Mouse (Mus musculus) intestine, embryonic 14.5 days (tissue): ENCODE results near the gene AI481877. TPM values are rescaled to one million over a fixed set of nuclear protein-coding genes. Genes with fewer than 3 reads are reported as not detected.
A peak's percentile ranks its signal among the peaks of the same experiment; 100 is the strongest.

Source experiments
- ATAC-seq: fragments of 200-750 bp; cut with Nextera tagmentation; replicated peaks from 2 replicates; pipeline ENCODE4 v1.8.0; 2017; ENCODE audit warnings: low read depth, moderate number of reproducible peaks, moderate TSS enrichment, moderate library complexity; ENCODE audit not compliant: low FRiP score, low TSS enrichment
- DNase-seq: peaks from one replicate; pipeline ENCODE4 v3.0.0-alpha.2; 2018; ENCODE audit warnings: low spot score
- H3K27ac ChIP-seq: fragments of 300-500 bp; sonication (generic); 2 replicates; pipeline ENCODE4 v1.5.1; 2014; ENCODE audit warnings: low read depth, mild to moderate bottlenecking, control low read depth
- H3K27me3 ChIP-seq: fragments of 300-500 bp; sonication (generic); replicated peaks from 2 replicates; pipeline ENCODE4 v1.6.1; 2014; ENCODE audit warnings: low read length, control low read depth; ENCODE audit not compliant: control insufficient read depth, insufficient read depth
- H3K36me3 ChIP-seq: fragments of 300-500 bp; sonication (generic); 2 replicates; pipeline ENCODE4 v1.6.1; 2014; ENCODE audit warnings: low read length, control low read depth; ENCODE audit not compliant: control insufficient read depth, insufficient read depth
- H3K4me1 ChIP-seq: fragments of 300-500 bp; sonication (generic); replicated peaks from 2 replicates; pipeline ENCODE4 v1.6.1; 2014; ENCODE audit warnings: low read length, control low read depth, mixed read lengths; ENCODE audit not compliant: control insufficient read depth, insufficient read depth
- H3K4me2 ChIP-seq: fragments of 300-500 bp; sonication (generic); 2 replicates; pipeline ENCODE4 v1.6.1; 2014; ENCODE audit warnings: low read length
- H3K4me3 ChIP-seq: fragments of 300-500 bp; sonication (generic); 2 replicates; pipeline ENCODE4 v1.5.1; 2014; ENCODE audit warnings: low read depth, low read length, control low read depth, mixed read lengths
- H3K9ac ChIP-seq: fragments of 300-500 bp; sonication (generic); 2 replicates; pipeline ENCODE4 v1.6.1; 2014; ENCODE audit warnings: mild to moderate bottlenecking, low read length
- H3K9me3 ChIP-seq: fragments of 300-500 bp; sonication (generic); 2 replicates; pipeline ENCODE4 v1.6.1; 2016; ENCODE audit warnings: low read length, control low read depth; ENCODE audit not compliant: control insufficient read depth
- WGBS: fragments of 180-500 bp; shearing (Covaris S2); extraction: QIAGEN DNeasy Blood & Tissue Kit; methylation state at CpG from one replicate; pipeline ENCODE4 v1.1.7; 2014; 5-methylcytosine and 5-hydroxymethylcytosine counted together
- polyA plus RNA-seq: library from polyadenylated mRNA; unstranded; fragments of >200 nt; fragmentation: Nextera tagmentation; extraction: Ambion mirVana; gene quantifications from 2 replicates; pipeline ENCODE4 v1.2.1, GENCODE M21; 2014

The AI481877 gene
- polyA plus RNA-seq, 1 experiment from 2014 or later = not detected

- WGBS = 97% methylated on average over 1 of the region's 1 CpGs
Measured at GRCm38 (mm10) chr4:59051081-59051480, 87.7 kb downstream of the AI481877 start.

GRCm38 (mm10) chr4:59047222-59047621, 91.6 kb downstream of the AI481877 start:
- 39% methylated on average over 3 of the region's 3 CpGs for WGBS
- no peak overlapping the region for H3K9ac ChIP-seq
- no peak overlapping the region for H3K4me3 ChIP-seq
- no peak for ATAC-seq
- no peaks in the 10 kb centered on the region for H3K4me1 ChIP-seq
- H3K36me3 ChIP-seq = no peaks in the 10 kb centered on the region
- DNase-seq = no peak
- no peak overlapping the region for H3K27ac ChIP-seq
- H3K9me3 ChIP-seq = no peaks in the 10 kb centered on the region
- no peak overlapping the region for H3K4me2 ChIP-seq
- no peaks in the 10 kb centered on the region for H3K27me3 ChIP-seq

More at GRCm38 (mm10) chr4:59051081-59051480, 87.7 kb downstream of the AI481877 start:
- DNase-seq = no peak
- Histone ChIP-seq H3K27me3 (no peaks in the 10 kb centered on the region), H3K4me2 (no peak overlapping the region), H3K9me3 (no peaks in the 10 kb centered on the region), H3K27ac (no peak overlapping the region), H3K9ac (no peak overlapping the region), H3K4me1 (no peaks in the 10 kb centered on the region; the same call in 1 of the 2 replicates), H3K36me3 (no peaks in the 10 kb centered on the region), H3K4me3 (no peak overlapping the region)
- no peak for ATAC-seq

GRCm38 (mm10) chr4:59043891-59044290, 94.9 kb downstream of the AI481877 start:
- no peak for DNase-seq
- 66% methylated on average over 6 of the region's 6 CpGs for WGBS

GRCm38 (mm10) chr4:59043074-59043473, 95.7 kb downstream of the AI481877 start:
- no peak for ATAC-seq
- no peak overlapping the region for H3K4me3 ChIP-seq
- H3K36me3 ChIP-seq = 0 out of 2 replicates have a peak, but pooled peaks cover 6% of the 10 kb centered on the region
- WGBS = 91% methylated on average over 5 of the region's 5 CpGs
- no peak overlapping the region for H3K27ac ChIP-seq
- H3K9ac ChIP-seq = no peak overlapping the region
- no peaks in the 10 kb centered on the region for H3K4me1 ChIP-seq
- no peaks in the 10 kb centered on the region for H3K9me3 ChIP-seq
- no peak overlapping the region for H3K4me2 ChIP-seq
- no peaks in the 10 kb centered on the region for H3K27me3 ChIP-seq
- DNase-seq = no peak

More at GRCm38 (mm10) chr4:59043891-59044290, 94.9 kb downstream of the AI481877 start:
- no peak overlapping the region for H3K4me2 ChIP-seq
- H3K4me1 ChIP-seq = no peaks in the 10 kb centered on the region
- no peak overlapping the region for H3K4me3 ChIP-seq
- H3K9ac ChIP-seq = no peak overlapping the region
- no peak for ATAC-seq
- H3K36me3 ChIP-seq = 0 out of 2 replicates have a peak, but pooled peaks cover 6% of the 10 kb centered on the region
- H3K27me3 ChIP-seq = no peaks in the 10 kb centered on the region
- H3K9me3 ChIP-seq = no peaks in the 10 kb centered on the region
- no peak overlapping the region for H3K27ac ChIP-seq

GRCm38 (mm10) chr4:59040397-59041287, 98.1 kb downstream of the AI481877 start:
- Histone ChIP-seq H3K4me1 (no peaks in the 10 kb centered on the region), H3K36me3 (0 out of 2 replicates have a peak, but pooled peaks cover 6% of the 10 kb centered on the region), H3K27ac (no peak overlapping the region), H3K9ac (no peak overlapping the region), H3K9me3 (no peaks in the 10 kb centered on the region), H3K4me3 (no peak overlapping the region), H3K4me2 (no peak overlapping the region), H3K27me3 (no peaks in the 10 kb centered on the region)
- WGBS = 85% methylated on average over 11 of the region's 11 CpGs
- DNase-seq (no peak), ATAC-seq (no peak)

- H3K9ac ChIP-seq = no peak overlapping the region
- H3K4me3 ChIP-seq = no peak overlapping the region
- H3K4me1 ChIP-seq = no peaks in the 10 kb centered on the region
- peaks cover 2% of the 10 kb centered on the region; the same call in 1 of the 2 replicates for H3K9me3 ChIP-seq
- no peaks in the 10 kb centered on the region for H3K27me3 ChIP-seq
- 64% methylated on average over 3 of the region's 3 CpGs for WGBS
- no peak overlapping the region for H3K27ac ChIP-seq
- H3K36me3 ChIP-seq = 0 out of 2 replicates have a peak, but pooled peaks cover 6% of the 10 kb centered on the region
- ATAC-seq = no peak
- DNase-seq = no peak
- H3K4me2 ChIP-seq = no peak overlapping the region
Measured at GRCm38 (mm10) chr4:59037525-59037924, 101.3 kb downstream of the AI481877 start.

- WGBS = 53% methylated on average over 13 of the region's 13 CpGs
- no peaks in the 10 kb centered on the region for H3K27me3 ChIP-seq
- no peak overlapping the region for H3K9ac ChIP-seq
- H3K4me1 ChIP-seq = no peaks in the 10 kb centered on the region
- H3K27ac ChIP-seq = no peak overlapping the region
- no peak overlapping the region for H3K4me2 ChIP-seq
- no peak for ATAC-seq
- peaks cover 2% of the 10 kb centered on the region; the same call in 1 of the 2 replicates for H3K9me3 ChIP-seq
- H3K36me3 ChIP-seq = 0 out of 2 replicates have a peak, but pooled peaks cover 6% of the 10 kb centered on the region
- peak; percentile 85 for DNase-seq
- no peak overlapping the region for H3K4me3 ChIP-seq
Measured at GRCm38 (mm10) chr4:59036490-59037127, 102.2 kb downstream of the AI481877 start.

GRCm38 (mm10) chr4:59035786-59036350, 102.9 kb downstream of the AI481877 start:
- H3K4me2 ChIP-seq = peak overlapping the region; percentile 51
- ATAC-seq (0 out of 2 replicates have a peak, but pooled peaks have one; percentile 14), DNase-seq (peak; percentile 56)
- H3K9ac ChIP-seq = peak overlapping the region; percentile 81
- no peaks in the 10 kb centered on the region for H3K27me3 ChIP-seq
- H3K4me3 ChIP-seq = peak overlapping the region; percentile 75
- H3K9me3 ChIP-seq = peaks cover 2% of the 10 kb centered on the region; the same call in 1 of the 2 replicates
- H3K36me3 ChIP-seq = 0 out of 2 replicates have a peak, but pooled peaks cover 6% of the 10 kb centered on the region
- H3K4me1 ChIP-seq = no peaks in the 10 kb centered on the region
- H3K27ac ChIP-seq = no peak overlapping the region
- 63% methylated on average over 18 of the region's 18 CpGs for WGBS
